Comparison of ENCODE assay signal across 8 mouse cellular contexts in genomic region chr9:104693145-104693544, GRCm38 (mm10).
DNase-seq lines count a peak whose midpoint lies in the region; TF ChIP-seq lines count a peak whose summit lies in the region.
"Had no signal": no experiment of that assay in that cellular context is flagged by ENCODE, and none has a peak within 500 bp of the region (broad histone marks: within the 10 kb centered on the region; RNA-seq: fewer than 3 reads in every experiment).

No protein-coding gene starts in this region.

- no peak overlapping the region for H3K9ac ChIP-seq in heart, adult 2 months (ENCODE audit: low read depth, low read length)

- 29% methylated on average over 2 of the region's 2 CpGs for WGBS in heart, adult 2 months

- no peaks in the 10 kb centered on the region for H3K79me2 ChIP-seq in heart, adult 2 months (replicated peaks; ENCODE audit: control insufficient read depth, insufficient read depth, low read length)

- TF ChIP-seq CTCF in heart, adult 2 months (IDR thresholded peaks at IDR 0.05) = no peak

- no peaks in the 10 kb centered on the region for H3K36me3 ChIP-seq in heart, adult 2 months (ENCODE audit: control insufficient read depth, insufficient read depth, low read length)

- DNase-seq in heart, postnatal 14 days = peak; percentile 2 to 5
- DNase-seq in heart, adult 2 months = no peak
- peak; percentile 12 for DNase-seq in lung, postnatal 10 days
- no peak for DNase-seq in lung, postnatal 36 days
- peak; percentile 82 for DNase-seq in adrenal gland, postnatal 10 days
- peak; percentile 68 to 85 for DNase-seq in cerebellum, postnatal 25 days
- no peak for DNase-seq in thymus, adult 18-20 months
- DNase-seq: gastrocnemius, postnatal 25 days had no signal

- H3K27me3 ChIP-seq in heart, adult 2 months (ENCODE audit: control insufficient read depth, insufficient read depth, low read length) = no peaks in the 10 kb centered on the region

- H3K4me1 ChIP-seq in heart, adult 2 months (ENCODE audit: control insufficient read depth, insufficient read depth, low read length) = no peaks in the 10 kb centered on the region

- no peak overlapping the region for H3K4me3 ChIP-seq in heart, adult 2 months

- H3K27ac ChIP-seq in heart, adult 2 months = no peak overlapping the region

- no peak for TF ChIP-seq EP300 in heart, adult 2 months (IDR thresholded peaks at IDR 0.05; ENCODE audit: insufficient read depth, low read depth, low read length)

- TF ChIP-seq POLR2A in heart, adult 2 months (IDR thresholded peaks at IDR 0.05; ENCODE audit: insufficient read depth, low read depth, low read length) = no peak

- intact Hi-C loops in heart, postnatal 14 days (cut with DNase I) = no loop called here
- intact Hi-C loops in heart, adult 2 months (cut with DNase I) = no loop called here

Comparison
In these comparisons a context has a peak if more than half of its experiments do, and no peak if none do; other contexts are left out.
1. DNase-seq: peak in heart, postnatal 14 days (2 of 2), lung, postnatal 10 days (single experiment), adrenal gland, postnatal 10 days (single experiment) and cerebellum, postnatal 25 days (2 of 2); none in heart, adult 2 months (0 of 2), lung, postnatal 36 days (single experiment) and thymus, adult 18-20 months (0 of 2).